Mouse (Mus musculus): Measurements from ENCODE around the gene Copg1. TPM values are rescaled to one million over a fixed set of nuclear protein-coding genes. Genes with fewer than 3 reads are reported as not detected.
A peak's percentile ranks its signal among the peaks of the same experiment; 100 is the strongest.

The Copg1 gene
- total RNA-seq, 2 experiments from 2014 or later = 93.9 to 95.2 TPM

DNA sequence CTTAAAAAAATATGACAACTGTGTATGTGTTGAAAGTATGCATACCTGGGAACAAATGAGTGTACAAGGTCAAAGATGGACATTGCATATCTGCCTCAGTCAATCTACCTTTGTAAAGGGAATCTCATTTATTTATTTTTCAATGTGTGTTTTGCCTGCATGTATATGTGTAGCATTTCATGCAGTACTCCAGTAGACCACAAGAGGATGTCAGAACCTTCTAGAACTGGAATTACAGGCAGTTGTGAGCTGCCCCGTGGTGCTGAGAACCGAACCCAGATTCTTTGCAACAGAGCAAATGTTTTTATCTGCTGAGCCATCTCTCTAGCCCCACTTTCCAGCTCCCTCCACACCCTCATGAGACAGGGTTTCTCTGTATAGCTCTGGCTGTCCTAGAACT lies 13.7 kb upstream of the Copg1 start:
- DNase-seq (ENCODE audit: low spot score in 2 of 2) = no peak

DNA sequence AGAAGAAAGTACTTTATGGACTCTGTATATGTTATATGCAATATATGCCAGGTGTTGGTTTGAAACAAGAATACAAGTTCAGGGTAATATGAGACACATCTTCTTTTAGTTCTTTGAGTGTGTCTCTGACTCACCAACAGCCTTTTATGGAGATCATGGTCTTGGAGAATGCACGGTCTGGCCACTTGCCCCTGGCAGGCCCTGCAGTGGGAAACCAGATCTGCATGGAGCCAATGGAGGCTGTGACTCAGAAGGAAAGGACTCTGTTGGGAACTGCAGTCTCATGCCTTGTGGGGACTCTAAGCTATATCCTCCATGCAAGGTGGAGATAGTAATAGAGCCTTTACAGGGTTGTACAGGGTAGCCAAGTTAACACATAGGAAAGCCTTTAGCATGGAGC lies 12.5 kb upstream of the Copg1 start:
- DNase-seq (ENCODE audit: low spot score in 2 of 2) = peak in 1 of 2 experiments; percentile 71

DNA sequence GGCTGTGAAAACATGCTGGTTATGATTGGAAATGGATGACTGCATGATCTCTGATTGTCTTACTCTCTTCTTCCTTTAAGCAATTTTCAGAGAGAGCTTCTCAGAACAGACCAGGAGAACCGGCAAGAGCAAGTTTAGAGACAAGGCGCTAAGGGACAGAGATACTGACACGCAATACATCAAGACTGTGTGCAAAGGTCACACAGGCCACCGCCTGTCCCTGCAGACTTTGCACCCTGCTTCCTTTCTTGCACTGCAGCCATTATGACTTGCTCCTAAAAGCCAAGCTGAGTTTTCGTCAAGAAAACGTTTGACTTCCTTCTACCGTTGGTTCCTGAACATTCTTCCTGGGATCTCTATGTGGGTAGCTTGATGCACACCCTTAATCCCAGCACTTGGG lies 12.1 kb upstream of the Copg1 start:
- DNase-seq (ENCODE audit: low spot score in 2 of 2) = no peak

DNA sequence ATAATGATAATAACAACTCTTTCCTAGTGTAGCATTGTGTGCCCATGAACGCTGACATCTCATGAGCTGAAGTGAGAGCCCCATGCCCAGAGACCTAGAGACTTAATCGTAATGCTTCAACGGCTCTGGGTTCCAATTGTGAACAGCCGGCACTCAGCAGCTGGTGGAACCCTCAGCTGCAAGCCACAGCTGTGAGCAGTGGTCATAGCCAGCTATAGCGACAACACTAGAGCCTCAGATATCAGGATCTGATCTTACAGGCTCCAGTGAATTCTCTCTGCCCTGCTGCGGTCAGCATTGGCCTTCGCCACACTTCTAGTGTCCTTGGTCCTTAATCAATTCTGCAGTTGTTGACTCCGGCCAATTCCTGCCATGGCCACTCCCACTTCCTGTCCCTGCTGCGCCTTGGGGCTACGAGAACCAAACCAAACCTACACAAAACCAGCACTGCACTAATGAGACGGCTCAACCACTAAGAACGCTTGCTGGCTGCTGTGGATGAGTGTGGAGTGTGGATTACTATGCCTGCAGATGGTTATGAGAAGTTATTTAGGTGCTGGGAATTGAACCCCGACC lies 11.5 kb upstream of the Copg1 start:
- peak in 1 of 2 experiments; percentile 33 for DNase-seq (ENCODE audit: low spot score in 2 of 2)

DNA sequence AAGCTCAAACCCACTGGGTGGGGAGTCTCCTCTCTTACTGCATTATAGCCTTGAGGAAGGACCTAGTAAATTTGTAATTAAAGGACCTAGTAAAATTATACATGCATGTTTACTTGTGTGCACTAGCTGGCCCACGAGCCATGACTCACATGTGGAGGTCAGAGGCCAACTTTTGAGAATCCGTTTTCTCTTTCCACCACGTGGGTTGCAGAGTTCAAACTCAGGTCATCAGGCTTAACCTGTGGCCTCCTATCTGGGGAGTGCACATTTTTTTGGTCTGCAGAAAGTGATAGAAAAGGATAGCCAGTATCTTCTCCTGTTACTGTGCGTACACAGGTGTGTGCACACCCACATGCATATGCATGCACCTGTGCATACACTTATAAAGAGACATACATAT lies 8.6 kb upstream of the Copg1 start:
- DNase-seq (ENCODE audit: low spot score in 2 of 2) = no peak

DNA sequence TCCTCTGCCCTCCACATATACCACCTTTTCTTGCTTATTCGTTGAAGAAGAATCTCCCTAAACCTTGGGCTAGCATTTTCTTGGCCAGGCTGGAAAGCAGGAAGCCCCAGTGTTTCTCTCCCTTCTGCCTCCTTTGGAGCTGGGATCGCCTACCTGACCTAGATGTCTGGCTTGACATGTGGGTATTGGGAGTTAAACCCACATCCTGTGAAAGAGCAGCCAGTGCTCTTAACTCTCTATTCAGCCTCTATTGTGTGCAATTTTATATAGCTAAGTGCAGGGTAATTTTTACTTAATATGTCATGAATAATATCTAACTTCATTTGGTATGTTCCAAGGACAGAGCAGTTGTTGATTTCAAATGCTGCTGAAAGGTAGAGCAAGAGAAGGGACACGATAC lies 8.0 kb upstream of the Copg1 start:
- DNase-seq (ENCODE audit: low spot score in 2 of 2) = no peak

DNA sequence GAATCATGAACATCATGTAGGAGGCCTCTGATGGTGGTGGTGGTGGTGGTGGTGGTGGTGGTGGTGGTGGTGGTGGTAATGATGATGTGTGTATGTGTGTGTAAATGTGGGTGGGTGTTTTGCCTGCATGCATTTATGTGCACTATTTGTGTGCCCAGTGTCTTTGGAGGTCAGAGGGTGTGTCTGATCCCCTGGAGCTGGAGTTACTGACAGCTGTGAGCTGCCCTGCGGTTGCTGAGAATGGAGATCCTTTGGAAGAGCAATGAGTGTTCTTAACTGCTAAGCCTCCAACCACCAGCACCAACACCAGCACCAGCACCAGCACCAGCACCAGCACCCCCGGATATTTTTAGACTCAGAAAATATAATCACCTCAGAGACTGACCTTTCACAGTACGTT lies 5.4 kb upstream of the Copg1 start:
- DNase-seq (ENCODE audit: low spot score in 2 of 2) = no peak

DNA sequence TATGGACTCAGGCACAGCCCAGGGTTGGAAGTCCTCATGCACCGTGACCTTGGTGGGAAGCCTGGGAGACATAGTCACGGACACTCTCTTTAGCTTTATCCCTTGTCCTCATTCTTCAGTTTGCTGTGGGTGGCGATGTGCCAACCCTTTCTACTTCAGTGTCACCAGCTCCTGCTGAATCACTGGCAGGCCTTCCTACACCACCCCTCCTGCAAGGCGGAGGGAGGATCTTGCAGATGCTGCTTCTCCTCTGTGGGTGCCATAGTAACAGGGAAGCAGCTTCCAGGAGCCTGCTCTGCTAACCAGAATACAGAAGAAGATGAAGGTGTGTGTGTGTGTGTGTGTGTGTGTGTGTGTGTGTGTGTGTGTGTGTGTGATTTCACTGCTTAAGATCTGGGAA lies 4.8 kb upstream of the Copg1 start:
- DNase-seq (ENCODE audit: low spot score in 2 of 2) = no peak

DNA sequence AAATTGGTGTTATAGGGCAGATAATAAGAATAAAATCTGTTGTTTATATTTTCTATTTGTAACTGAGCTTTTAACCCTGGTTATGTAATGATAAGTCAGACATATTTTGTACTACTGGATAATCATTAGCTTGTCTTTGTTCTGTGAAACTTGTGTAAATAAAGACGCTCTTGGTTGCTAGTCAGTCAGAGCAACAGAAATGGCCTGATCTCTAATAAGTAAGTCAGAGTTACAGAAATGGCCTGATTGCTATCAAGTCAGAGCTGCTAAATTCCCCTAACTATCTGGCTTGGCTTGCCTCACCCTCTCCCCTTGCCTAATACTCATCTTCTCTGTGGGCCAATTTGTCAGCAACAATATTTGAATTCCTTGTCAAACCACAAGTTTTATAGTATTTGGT lies 893 bp upstream of the Copg1 start:
- no peak for DNase-seq (ENCODE audit: low spot score in 2 of 2)

DNA sequence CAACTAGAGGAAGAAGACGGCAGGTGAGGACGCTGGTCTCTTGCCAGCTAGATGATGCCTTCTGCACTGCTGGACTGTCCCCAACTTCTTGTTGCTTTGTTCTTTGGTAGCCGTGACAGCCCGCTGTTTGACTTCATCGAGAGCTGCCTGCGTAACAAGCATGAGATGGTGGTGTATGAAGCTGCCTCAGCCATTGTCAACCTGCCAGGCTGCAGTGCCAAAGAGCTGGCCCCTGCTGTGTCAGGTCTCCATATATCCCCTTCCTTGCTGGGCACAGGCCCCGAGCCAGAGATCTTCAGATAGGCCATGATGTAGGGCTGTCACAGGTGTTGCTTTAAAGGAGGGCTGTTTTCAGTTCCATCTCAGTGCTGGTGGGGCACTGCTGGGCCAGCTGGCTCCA lies 6.3 kb downstream of the Copg1 start:
- no peak for DNase-seq (ENCODE audit: low spot score in 2 of 2)

DNA sequence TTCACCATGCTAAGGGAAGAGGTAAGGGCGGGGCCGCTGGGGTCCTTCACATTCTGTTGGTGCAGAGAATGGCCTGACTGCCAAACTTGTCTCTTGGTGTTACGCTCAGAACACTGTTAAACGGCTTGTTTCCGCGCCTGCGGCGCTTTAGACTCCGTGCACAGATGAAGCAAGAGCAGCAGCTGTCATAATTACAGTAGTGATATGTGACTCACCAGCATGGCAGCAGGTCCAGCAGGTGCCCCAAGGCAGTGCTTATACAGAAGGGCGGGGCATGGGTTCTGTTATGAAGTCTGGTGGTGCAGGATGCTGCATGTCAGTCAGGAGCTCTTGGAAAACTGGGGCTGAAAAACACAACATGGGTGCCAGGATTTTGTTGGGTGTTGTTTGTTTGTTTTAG lies 10.4 kb downstream of the Copg1 start:
- DNase-seq (ENCODE audit: low spot score in 2 of 2) = no peak

DNA sequence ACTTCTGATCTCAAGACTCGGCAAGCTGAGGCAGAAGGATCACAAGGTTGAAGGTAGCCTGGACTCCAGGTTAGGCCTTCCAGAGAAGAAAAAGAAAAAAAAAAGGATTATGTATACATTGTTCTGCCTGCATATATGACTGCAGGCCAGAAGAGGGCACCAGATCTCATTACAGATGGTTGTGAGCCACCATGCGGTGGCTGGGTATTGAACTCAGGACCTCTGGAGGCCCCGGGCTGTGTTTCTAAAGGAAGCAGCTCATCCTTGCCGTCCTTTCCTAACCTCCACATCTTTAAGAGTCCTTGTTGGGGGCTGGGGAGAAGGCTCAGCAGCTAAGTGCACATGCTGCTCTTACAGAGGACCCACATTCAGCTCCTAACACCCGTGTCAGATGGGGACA lies 19.0 kb downstream of the Copg1 start:
- DNase-seq (ENCODE audit: low spot score in 2 of 2) = no peak

DNA sequence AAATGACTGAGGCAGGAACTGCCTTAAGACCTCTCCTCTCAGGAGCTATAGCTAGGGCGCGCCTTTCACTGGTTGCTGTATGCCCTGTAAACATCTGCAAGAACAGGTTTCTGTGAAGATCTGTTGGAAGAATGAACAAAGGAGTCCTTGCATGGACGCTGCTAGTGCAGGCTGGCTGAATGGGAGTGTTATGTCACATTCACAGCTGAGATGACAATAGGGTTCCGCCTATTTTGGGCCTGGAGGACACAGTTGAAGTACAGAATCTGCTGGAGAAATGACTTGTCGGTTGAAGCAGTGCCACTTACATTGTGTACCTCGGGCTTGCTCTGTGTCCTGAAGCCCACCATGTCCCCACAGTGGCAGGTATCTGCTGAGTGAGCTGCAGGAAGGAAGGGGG lies 21.6 kb downstream of the Copg1 start:
- no peak for DNase-seq (ENCODE audit: low spot score in 2 of 2)

DNA sequence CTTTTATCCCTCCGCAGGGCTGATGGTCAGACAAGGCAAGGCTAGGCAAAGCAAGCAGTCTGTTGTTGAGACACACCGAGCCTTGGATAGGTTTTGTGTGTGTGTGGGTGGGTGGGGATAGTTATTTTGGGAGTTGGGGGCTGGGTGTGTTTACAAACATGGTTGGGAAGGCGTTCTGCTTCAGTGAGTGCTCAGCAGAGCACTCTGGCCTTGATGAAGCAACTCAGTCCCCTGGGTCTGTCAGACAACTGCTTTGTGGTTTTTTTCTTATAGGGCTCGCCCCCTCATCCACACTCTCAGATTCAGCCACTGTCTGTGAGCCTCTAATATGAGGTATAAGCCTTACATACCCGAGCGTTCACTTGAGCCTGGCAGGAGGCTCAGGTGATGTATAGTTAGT lies 23.9 kb downstream of the Copg1 start:
- DNase-seq (ENCODE audit: low spot score in 2 of 2) = no peak

DNA sequence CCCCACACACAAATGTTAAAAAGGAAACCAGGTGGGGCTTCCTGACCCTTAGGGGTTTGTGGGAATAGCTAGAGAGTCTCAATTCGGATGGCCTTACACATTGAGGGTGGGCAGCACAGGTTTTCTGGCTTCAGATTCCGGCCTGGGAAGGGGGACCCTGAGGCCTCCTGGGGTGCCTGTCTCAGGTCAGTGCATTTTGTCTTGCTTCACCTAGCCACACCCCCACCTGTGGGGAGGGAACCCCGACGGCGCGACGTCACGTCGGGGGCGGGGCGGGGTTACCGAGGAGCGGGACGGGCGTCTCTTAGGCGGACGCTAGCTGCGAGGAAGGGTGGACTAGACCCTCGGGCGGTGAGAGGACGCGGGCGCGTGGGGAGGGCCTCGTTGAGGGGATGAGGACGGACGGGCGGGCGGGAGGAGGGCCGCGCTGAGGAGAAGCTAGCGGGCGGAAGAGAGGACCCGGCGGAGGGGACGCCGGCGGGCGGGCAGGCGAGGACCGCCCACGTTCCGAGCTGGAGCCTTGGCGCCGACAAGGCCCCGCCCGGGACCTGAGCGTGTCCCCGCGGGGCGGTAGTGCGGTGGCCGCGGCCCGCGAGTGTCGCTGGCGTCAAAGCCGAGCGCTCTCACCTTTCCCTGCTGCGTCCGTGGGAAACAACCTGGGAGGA lies 26.2 kb downstream of the Copg1 start, which contains the start of gene Hmces:
Gene Hmces, plus strand, starts transcription at position 275 of the 665 bp plus-strand sequence.
- DNase-seq (ENCODE audit: low spot score in 2 of 2) = peak; percentile 47 to 68

DNA sequence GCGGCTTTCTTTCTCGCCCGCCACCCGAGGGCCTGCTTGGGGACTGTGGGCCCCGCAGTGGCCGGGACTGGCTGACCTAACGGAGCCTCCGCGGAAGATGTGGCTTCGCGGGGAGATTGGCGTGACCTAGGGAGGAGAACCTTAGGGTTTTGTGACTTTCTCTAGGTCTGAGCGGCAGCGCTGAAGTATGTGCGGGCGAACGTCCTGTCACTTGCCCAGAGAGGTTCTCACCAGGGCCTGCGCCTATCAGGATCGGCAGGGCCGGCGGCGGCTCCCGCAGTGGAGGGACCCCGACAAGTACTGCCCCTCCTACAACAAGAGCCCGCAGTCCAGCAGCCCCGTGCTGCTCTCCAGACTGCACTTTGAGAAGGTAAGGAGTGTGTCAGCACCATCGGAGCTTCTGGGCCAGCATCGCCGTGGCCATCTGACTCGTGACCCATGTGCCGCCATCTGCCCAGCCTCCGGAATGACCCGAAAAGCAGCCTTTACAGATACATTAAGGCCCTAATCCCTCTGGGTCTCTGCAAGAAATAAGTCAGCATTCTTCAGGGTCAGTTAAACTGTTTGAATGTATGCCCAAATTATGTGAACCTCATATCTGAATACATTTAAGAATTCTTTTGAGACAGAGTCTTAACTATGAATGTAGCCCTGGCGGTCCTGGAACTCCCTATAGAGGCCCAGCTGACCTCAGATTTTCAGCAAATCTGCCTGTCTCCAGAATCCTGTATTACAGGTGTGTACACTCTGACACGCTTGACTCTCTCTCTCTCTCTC lies 26.9 kb downstream of the Copg1 start:
- peak in 1 of 2 experiments; percentile 52 for DNase-seq (ENCODE audit: low spot score in 2 of 2)

DNA sequence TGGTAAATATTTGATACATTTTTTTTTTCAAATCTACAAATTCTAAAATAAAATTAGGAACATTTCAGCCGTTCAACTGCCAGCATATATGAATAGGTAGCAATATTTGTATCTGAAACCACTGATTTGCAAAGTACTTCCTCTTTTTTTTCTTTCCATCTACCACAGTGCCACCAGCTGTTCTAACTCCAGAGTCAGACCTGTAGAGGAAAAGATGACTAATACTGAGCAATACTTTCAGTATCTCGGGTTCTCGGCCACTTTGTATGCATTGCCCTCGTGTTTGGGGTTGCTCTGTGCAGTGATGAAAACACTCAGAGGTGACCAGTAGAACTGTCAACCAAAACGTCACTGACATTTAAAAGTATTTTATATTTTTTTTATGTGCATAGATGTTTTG lies 28.3 kb downstream of the Copg1 start:
- no peak for DNase-seq (ENCODE audit: low spot score in 2 of 2)

DNA sequence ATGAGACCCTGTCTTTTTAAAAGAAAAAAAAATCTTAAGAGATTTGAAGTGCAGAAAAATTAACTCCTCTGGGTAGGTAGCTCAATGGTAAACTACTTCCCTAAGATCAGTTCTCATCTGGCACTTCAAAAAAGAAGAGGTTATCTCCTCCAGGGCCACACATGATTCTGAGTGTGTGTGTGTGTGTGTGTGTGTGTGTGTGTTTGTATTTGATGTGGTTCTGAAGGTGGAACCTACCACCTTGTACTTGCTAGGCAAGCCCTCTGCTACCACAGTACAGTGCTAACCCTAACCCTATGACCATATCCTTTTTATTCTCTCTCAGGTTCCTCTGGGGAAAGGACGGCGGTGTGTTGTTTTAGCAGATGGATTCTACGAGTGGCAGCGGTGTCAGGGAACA lies 33.6 kb downstream of the Copg1 start:
- DNase-seq (ENCODE audit: low spot score in 2 of 2) = no peak

DNA sequence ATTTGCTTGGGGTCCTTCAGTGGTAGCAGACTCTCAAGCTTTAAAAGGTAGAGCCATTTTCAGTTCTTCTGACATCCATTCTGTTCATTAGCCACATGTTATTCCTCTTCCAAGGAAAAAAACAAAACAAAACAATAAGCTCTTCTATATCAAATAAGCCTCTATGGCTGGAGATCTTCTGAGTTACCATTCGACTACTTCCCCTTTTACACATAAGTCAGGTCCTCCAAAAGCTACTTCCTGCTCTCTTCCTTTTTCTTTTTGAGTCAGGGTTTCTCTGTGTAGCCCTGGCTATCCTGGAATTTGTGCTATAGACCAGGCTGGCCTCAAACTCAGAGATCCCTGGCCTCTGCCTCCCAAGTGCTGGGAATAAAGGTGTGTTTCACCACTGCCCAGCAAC lies 36.0 kb downstream of the Copg1 start:
- no peak for DNase-seq (ENCODE audit: low spot score in 2 of 2)

DNA sequence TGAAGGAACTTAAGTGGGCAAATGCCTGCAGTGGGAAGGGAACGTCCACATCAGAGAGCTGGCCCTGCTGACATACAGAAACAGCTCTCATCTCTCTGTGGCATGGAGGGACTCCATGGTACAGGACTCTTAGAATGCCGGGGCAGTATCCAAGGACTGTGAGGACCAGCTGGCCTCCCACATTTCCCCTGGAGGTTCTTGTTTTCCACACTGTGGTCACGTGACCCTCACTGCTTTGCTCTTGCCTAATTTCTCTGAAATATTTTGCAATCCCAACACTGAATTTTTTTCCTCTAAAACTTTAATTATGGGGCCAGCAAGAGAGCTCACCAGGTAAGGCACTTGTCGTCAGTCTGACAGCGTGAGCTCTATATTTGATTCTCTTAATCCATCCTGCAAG lies 47.4 kb downstream of the Copg1 start:
- DNase-seq (ENCODE audit: low spot score in 2 of 2) = no peak

DNA sequence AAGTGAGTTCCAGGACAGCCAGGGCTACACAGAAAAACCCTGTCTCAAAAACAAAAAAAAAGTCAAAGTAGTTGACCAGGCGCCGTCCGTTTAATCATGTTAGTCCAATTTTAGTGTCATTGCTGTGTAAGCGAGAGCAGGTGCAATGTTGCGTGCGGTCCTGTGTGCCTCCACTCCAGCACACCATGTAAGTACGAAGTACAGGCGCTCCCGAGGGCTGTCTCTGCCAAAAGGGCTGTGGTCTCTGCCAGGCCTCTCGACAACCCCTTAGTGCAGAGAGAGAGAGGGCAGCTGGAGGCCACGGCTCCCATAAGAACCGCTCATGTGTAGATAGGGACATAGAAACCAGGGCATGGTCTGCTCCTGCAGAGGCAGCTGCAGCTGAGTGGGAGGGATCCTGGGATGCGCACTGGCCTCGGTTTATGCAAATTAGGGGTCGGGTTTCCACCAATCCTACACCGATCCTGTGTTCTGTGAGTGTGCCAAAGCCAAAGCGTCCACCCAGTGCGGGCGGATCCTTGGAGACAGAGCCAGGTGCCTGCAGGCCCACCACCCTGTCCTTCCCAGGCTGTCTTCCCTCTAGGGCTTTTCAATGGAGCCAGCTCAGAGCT lies 49.7 kb downstream of the Copg1 start:
- DNase-seq (ENCODE audit: low spot score in 2 of 2) = peak in 1 of 2 experiments; percentile 45

DNA sequence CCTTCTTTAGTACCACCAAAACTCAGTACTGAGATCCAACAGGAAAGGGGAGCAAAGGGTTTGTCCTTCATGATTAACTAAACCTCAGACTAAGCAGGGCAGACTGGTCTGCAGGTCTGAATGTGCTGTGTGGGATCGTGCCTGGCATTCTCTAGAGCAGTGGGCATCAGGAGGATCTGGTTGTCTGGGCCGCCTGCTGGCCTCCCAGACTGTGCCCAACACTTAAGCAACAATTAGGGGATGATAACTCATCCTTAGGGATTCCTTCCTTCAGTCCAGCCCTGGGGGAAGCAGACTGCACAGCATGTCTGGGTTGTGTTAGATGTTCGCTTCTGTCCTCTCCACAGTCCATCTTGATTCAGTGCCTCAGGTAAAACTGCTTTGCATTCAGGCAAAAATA lies 51.3 kb downstream of the Copg1 start:
- no peak for DNase-seq (ENCODE audit: low spot score in 2 of 2)
